Mouse (Mus musculus): ENCODE results near the gene Fbxl7. TPM values are rescaled to one million over a fixed set of nuclear protein-coding genes. Genes with fewer than 3 reads are reported as not detected.

The Fbxl7 gene
- polyA plus RNA-seq, 1 experiment: 4.2 TPM

DNA sequence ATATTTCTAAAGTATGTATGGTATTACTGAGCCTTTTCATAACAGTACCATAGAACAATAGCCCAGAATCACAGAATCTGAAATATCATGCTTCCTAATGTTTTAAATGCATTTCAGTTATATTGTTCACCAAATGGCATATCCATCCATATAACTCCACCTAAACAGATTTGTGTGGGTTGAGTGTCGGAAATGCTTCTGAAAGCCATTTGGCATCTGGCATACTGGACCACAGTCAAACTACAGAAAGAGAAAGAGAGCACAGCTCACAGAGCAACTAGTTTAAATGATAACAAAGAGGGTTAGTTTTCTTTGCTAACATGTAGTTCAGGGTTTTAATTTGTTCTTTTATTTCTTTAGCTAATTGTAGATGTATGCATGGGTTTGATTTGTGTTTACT is 57.0 kb downstream of the Fbxl7 start:
- Histone ChIP-seq H3K4me3 (ENCODE audit: insufficient read depth, poor library complexity, severe bottlenecking) (no peak overlapping the region), H3K79me3 (ENCODE audit: low read depth) (no peaks in the 10 kb centered on the region), H3K36me3 (ENCODE audit: control insufficient read depth, insufficient read depth) (no peaks in the 10 kb centered on the region), H3ac (ENCODE audit: control insufficient read depth, insufficient read length, low read depth) (no peak overlapping the region), H3K79me2 (ENCODE audit: control insufficient read depth, insufficient read depth) (no peaks in the 10 kb centered on the region), H3K27me3 (ENCODE audit: control insufficient read depth, insufficient read depth, insufficient read length) (no peaks in the 10 kb centered on the region)
- TF ChIP-seq FOSL1 (IDR thresholded peaks at IDR 0.05; ENCODE audit: insufficient read depth, low read length, poor library complexity, severe bottlenecking) (no peak), MYOG (IDR thresholded peaks at IDR 0.05; ENCODE audit: control insufficient read depth, extremely low read depth, insufficient read length) (no peak), CEBPB (IDR thresholded peaks at IDR 0.05; ENCODE audit: low read depth) (no peak), CTCF (IDR thresholded peaks at IDR 0.05; ENCODE audit: control insufficient read depth, insufficient read depth, insufficient read length) (no peak)

DNA sequence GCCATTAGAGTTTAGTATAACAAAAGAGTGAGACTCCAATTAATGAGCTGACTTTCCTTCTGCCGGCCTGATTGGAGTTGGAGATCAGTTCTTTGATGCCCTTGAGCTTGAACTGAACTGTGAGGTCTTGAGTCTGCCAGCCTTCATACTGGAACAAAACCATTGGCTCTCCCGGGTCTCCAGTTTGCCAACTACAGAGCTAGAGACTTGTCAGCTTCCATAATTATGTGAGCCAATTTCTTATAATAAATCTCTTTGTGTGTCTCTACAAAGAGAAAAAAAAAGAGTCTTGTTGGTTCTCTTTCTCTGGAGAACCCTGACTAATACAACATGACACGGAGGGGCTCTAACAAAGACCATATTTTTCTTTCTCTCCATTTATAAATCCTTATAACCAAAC is 58.2 kb downstream of the Fbxl7 start:
- no peaks in the 10 kb centered on the region for H3K79me3 ChIP-seq (ENCODE audit: low read depth)

DNA sequence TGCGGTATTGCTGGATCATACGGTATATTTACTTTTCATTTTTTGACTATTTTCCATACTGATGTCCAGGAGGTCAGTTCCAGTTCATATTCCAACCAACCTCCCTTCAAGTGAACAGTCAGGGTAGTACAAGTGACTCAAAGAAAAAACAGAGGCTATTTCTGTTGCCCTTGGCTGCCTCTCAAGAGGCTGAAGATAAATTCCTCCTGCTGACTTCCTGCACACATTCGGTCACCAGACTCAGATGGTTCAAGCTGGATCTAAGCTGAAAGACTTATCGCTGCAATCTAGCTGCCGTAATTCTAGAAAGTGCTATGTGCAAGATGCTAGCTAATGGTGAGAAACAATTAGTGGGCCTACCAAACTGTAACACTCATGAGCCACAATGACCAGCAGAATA is 61.0 kb downstream of the Fbxl7 start:
- Histone ChIP-seq H3K27me3 (ENCODE audit: control insufficient read depth, insufficient read depth, insufficient read length) (no peaks in the 10 kb centered on the region), H3K36me3 (ENCODE audit: control insufficient read depth, insufficient read depth) (no peaks in the 10 kb centered on the region), H3ac (ENCODE audit: control insufficient read depth, insufficient read length, low read depth) (no peak overlapping the region), H3K79me2 (ENCODE audit: control insufficient read depth, insufficient read depth) (no peaks in the 10 kb centered on the region), H3K4me3 (ENCODE audit: insufficient read depth, poor library complexity, severe bottlenecking) (no peak overlapping the region), H3K79me3 (ENCODE audit: low read depth) (no peaks in the 10 kb centered on the region)
- TF ChIP-seq MAX (IDR thresholded peaks at IDR 0.05): no peak
- TF ChIP-seq CTCF (IDR thresholded peaks at IDR 0.05; ENCODE audit: control insufficient read depth, insufficient read depth, insufficient read length): no peak
- no peak for TF ChIP-seq MYOD1 (IDR thresholded peaks at IDR 0.05; ENCODE audit: control insufficient read depth, insufficient read length, low read depth)

More for the DNA sequence above, 58.2 kb downstream of the Fbxl7 start:
- no peak overlapping the region for H3K4me3 ChIP-seq (ENCODE audit: insufficient read depth, poor library complexity, severe bottlenecking)
- H3K79me2 ChIP-seq (ENCODE audit: control insufficient read depth, insufficient read depth): no peaks in the 10 kb centered on the region
- H3K27me3 ChIP-seq (ENCODE audit: control insufficient read depth, insufficient read depth, insufficient read length): no peaks in the 10 kb centered on the region
- no peak overlapping the region for H3ac ChIP-seq (ENCODE audit: control insufficient read depth, insufficient read length, low read depth)
- no peak for TF ChIP-seq MYOG (IDR thresholded peaks at IDR 0.05; ENCODE audit: control insufficient read depth, extremely low read depth, insufficient read length)
- TF ChIP-seq USF1 (IDR thresholded peaks at IDR 0.05; ENCODE audit: low read depth): no peak
- no peak for TF ChIP-seq FOSL1 (IDR thresholded peaks at IDR 0.05; ENCODE audit: insufficient read depth, low read length, poor library complexity, severe bottlenecking)
- TF ChIP-seq CTCF (IDR thresholded peaks at IDR 0.05; ENCODE audit: control insufficient read depth, insufficient read depth, insufficient read length): no peak
- TF ChIP-seq MYOD1 (IDR thresholded peaks at IDR 0.05; ENCODE audit: control insufficient read depth, insufficient read length, low read depth): no peak
- TF ChIP-seq CEBPB (IDR thresholded peaks at IDR 0.05; ENCODE audit: low read depth): no peak
- no peak for TF ChIP-seq MAX (IDR thresholded peaks at IDR 0.05)
- no peaks in the 10 kb centered on the region for H3K36me3 ChIP-seq (ENCODE audit: control insufficient read depth, insufficient read depth)

DNA sequence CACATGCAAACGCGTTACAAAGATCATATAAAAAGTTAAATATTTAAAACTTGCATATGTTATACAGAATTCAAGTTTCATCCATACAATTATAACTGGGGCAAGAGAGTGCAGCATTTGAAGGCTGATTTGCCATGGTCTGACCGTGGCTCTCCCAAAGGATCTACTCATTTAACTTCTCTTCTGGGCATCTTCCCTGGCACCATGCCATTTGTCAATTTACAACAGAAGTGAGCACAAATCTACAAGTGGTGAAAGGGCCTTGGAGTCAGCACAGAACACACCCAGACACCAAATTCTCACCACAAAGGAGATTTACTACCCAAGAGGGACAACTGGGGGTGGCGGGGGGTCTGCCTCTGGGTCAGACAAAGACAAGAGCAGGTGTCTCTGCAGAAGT is 64.2 kb downstream of the Fbxl7 start:
- Histone ChIP-seq H3K79me3 (ENCODE audit: low read depth) (no peaks in the 10 kb centered on the region), H3ac (ENCODE audit: control insufficient read depth, insufficient read length, low read depth) (no peak overlapping the region), H3K4me3 (ENCODE audit: insufficient read depth, poor library complexity, severe bottlenecking) (no peak overlapping the region), H3K27me3 (ENCODE audit: control insufficient read depth, insufficient read depth, insufficient read length) (no peaks in the 10 kb centered on the region), H3K79me2 (ENCODE audit: control insufficient read depth, insufficient read depth) (no peaks in the 10 kb centered on the region), H3K36me3 (ENCODE audit: control insufficient read depth, insufficient read depth) (no peaks in the 10 kb centered on the region)
- TF ChIP-seq USF1 (IDR thresholded peaks at IDR 0.05; ENCODE audit: low read depth) (no peak), MYOG (IDR thresholded peaks at IDR 0.05; ENCODE audit: control insufficient read depth, extremely low read depth, insufficient read length) (no peak), MAX (IDR thresholded peaks at IDR 0.05) (no peak), FOSL1 (IDR thresholded peaks at IDR 0.05; ENCODE audit: insufficient read depth, low read length, poor library complexity, severe bottlenecking) (no peak), CTCF (IDR thresholded peaks at IDR 0.05; ENCODE audit: control insufficient read depth, insufficient read depth, insufficient read length) (no peak)

DNA sequence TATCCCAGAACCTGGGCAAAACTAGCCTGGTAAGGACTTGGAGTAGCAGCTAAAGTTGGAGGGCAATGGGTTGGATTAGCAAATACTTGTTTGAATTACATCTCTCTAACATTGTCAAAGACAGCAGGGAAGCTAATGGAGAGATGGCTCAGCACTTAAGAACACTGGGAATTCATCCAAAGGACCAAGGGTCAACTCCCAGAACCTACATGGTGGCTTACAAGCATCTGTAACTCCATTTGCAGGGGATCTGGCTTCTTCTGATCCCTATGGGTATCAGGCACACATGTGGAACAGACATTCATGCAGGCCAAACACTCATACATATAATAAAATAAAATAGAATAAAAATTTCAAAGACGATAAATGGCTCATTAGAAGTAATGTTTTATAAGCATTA is 78.4 kb downstream of the Fbxl7 start:
- H3K27me3 ChIP-seq (ENCODE audit: control insufficient read depth, insufficient read depth, insufficient read length): no peaks in the 10 kb centered on the region
- H3K79me2 ChIP-seq (ENCODE audit: control insufficient read depth, insufficient read depth): no peaks in the 10 kb centered on the region
- H3ac ChIP-seq (ENCODE audit: control insufficient read depth, insufficient read length, low read depth): no peak overlapping the region
- H3K79me3 ChIP-seq (ENCODE audit: low read depth): no peaks in the 10 kb centered on the region
- H3K36me3 ChIP-seq (ENCODE audit: control insufficient read depth, insufficient read depth): no peaks in the 10 kb centered on the region
- no peak for TF ChIP-seq MAX (IDR thresholded peaks at IDR 0.05)
- TF ChIP-seq MYOG (IDR thresholded peaks at IDR 0.05; ENCODE audit: control insufficient read depth, extremely low read depth, insufficient read length): no peak
- no peak for TF ChIP-seq CTCF (IDR thresholded peaks at IDR 0.05; ENCODE audit: control insufficient read depth, insufficient read depth, insufficient read length)
- no peak for TF ChIP-seq CEBPB (IDR thresholded peaks at IDR 0.05; ENCODE audit: low read depth)
- no peak for TF ChIP-seq USF1 (IDR thresholded peaks at IDR 0.05; ENCODE audit: low read depth)
- no peak for TF ChIP-seq FOSL1 (IDR thresholded peaks at IDR 0.05; ENCODE audit: insufficient read depth, low read length, poor library complexity, severe bottlenecking)
- no peak for TF ChIP-seq MYOD1 (IDR thresholded peaks at IDR 0.05; ENCODE audit: control insufficient read depth, insufficient read length, low read depth)
- no peak overlapping the region for H3K4me3 ChIP-seq (ENCODE audit: insufficient read depth, poor library complexity, severe bottlenecking)

DNA sequence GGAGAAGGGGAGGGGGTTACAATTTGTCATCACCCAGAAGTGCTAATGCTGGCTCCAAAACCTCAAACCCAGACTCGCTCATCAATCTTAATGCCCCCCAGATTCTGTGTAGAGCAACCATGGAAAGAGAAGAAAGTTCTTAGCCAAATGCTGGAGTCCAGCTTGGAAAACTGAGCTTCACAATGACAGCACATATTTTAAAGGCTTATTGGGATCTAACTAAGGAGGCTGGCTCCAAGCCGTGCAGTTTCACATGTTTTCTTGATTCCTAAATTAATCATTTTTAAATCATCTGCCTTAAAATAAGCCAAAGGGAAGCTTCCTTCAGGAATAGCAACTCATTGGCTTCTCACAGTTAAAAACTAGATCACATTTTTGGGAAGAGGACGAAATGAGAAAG is 82.5 kb downstream of the Fbxl7 start:
- Histone ChIP-seq H3K79me3 (ENCODE audit: low read depth) (no peaks in the 10 kb centered on the region), H3K79me2 (ENCODE audit: control insufficient read depth, insufficient read depth) (no peaks in the 10 kb centered on the region), H3ac (ENCODE audit: control insufficient read depth, insufficient read length, low read depth) (no peak overlapping the region), H3K27me3 (ENCODE audit: control insufficient read depth, insufficient read depth, insufficient read length) (no peaks in the 10 kb centered on the region), H3K4me3 (ENCODE audit: insufficient read depth, poor library complexity, severe bottlenecking) (no peak overlapping the region), H3K36me3 (ENCODE audit: control insufficient read depth, insufficient read depth) (no peaks in the 10 kb centered on the region)
- TF ChIP-seq MYOD1 (IDR thresholded peaks at IDR 0.05; ENCODE audit: control insufficient read depth, insufficient read length, low read depth): no peak
- no peak for TF ChIP-seq CEBPB (IDR thresholded peaks at IDR 0.05; ENCODE audit: low read depth)
- TF ChIP-seq USF1 (IDR thresholded peaks at IDR 0.05; ENCODE audit: low read depth): no peak
- no peak for TF ChIP-seq CTCF (IDR thresholded peaks at IDR 0.05; ENCODE audit: control insufficient read depth, insufficient read depth, insufficient read length)
- TF ChIP-seq MAX (IDR thresholded peaks at IDR 0.05): no peak
- no peak for TF ChIP-seq MYOG (IDR thresholded peaks at IDR 0.05; ENCODE audit: control insufficient read depth, extremely low read depth, insufficient read length)
- TF ChIP-seq FOSL1 (IDR thresholded peaks at IDR 0.05; ENCODE audit: insufficient read depth, low read length, poor library complexity, severe bottlenecking): no peak
